Mouse (Mus musculus) left cerebral cortex, adult 2 months (tissue): ENCODE measurements around the gene Rab11b. TPM values are rescaled to one million over a fixed set of nuclear protein-coding genes. Genes with fewer than 3 reads are reported as not detected.
A peak's percentile ranks its signal among the peaks of the same experiment; 100 is the strongest.

Experiments
- DNase-seq, 2 experiments: peaks; one replicate each; pipeline ENCODE4 v3.0.0; 2021 to 2022; ENCODE audit warnings: low spot score in 2 of 2, mixed read lengths in 1 of 2; ENCODE audit errors: extremely low spot score in 1 of 2
- H3K27ac ChIP-seq: fragments of 200-600 bp; 2 replicates; pipeline ENCODE4 v1.8.1; 2022
- H3K4me3 ChIP-seq: fragments of 200-600 bp; 2 replicates; pipeline ENCODE4 v1.8.1; 2022
- CTCF ChIP-seq: fragments of 200-600 bp; IDR thresholded peaks from 2 replicates; pipeline ENCODE4 v1.8.1; 2022; ENCODE audit warnings: antibody characterized with exemption, mild to moderate bottlenecking, moderate library complexity
- intact Hi-C: fragments of 180-260 bp; cut with DNase I; formaldehyde crosslinking; loops from one replicate; pipeline ENCODE4 v1.15.1; 2025
- total RNA-seq, 2 experiments: library from RNA; stranded (reverse); gene quantifications; 2 replicates each; pipeline ENCODE4 v1.2.3; 2021

Gene Rab11b
- total RNA-seq, 2 experiments from 2014 or later, result 345 to 358 TPM

- H3K4me3 ChIP-seq, result no peak overlapping the region
- intact Hi-C loops, result loop anchor here (2.0 kb wide), 1 partner anchor 74 kb away; no protein-coding TSS in a partner anchor
- DNase-seq, result no peak
- TF ChIP-seq CTCF, result peak; percentile 51
- no peak overlapping the region for H3K27ac ChIP-seq
Observed at GRCm38 (mm10) chr17:33729215-33729614, 31.1 kb downstream of the Rab11b start.

DNA sequence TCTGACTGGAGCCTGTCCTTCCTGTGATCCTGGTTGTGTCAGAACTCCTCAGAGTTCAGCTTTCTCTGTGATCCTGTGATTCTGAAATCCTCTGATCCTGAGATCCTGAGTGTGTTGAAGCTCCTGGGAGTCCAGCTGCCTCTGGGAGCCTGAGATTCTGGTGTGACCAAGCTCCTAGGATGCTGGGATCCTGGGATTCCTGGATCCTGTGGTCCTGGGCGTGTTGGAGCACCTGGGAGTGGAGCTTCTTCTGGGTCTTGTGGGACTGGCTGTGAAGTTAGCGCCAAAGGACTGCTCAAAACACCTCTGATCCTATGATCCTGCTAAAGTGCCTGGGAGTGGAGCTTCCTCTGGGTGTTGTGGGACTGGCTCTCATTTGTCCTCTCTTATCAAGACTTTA, 31.9 kb downstream of the Rab11b start:
- H3K27ac ChIP-seq, result no peak overlapping the region

GRCm38 (mm10) chr17:33719736-33720378, 40.5 kb downstream of the Rab11b start:
- intact Hi-C loops, result no loop called here
- DNase-seq, result peak in 1 of 2 experiments; percentile 30
- no peak overlapping the region for H3K27ac ChIP-seq
- H3K4me3 ChIP-seq, result no peak overlapping the region
- no peak for TF ChIP-seq CTCF

More for the DNA sequence above, 31.9 kb downstream of the Rab11b start:
- intact Hi-C loops, result loop anchor here (2.0 kb wide), 1 partner anchor 74 kb away; no protein-coding TSS in a partner anchor
- H3K4me3 ChIP-seq, result no peak overlapping the region
- DNase-seq, result no peak
- TF ChIP-seq CTCF, result no peak

DNA sequence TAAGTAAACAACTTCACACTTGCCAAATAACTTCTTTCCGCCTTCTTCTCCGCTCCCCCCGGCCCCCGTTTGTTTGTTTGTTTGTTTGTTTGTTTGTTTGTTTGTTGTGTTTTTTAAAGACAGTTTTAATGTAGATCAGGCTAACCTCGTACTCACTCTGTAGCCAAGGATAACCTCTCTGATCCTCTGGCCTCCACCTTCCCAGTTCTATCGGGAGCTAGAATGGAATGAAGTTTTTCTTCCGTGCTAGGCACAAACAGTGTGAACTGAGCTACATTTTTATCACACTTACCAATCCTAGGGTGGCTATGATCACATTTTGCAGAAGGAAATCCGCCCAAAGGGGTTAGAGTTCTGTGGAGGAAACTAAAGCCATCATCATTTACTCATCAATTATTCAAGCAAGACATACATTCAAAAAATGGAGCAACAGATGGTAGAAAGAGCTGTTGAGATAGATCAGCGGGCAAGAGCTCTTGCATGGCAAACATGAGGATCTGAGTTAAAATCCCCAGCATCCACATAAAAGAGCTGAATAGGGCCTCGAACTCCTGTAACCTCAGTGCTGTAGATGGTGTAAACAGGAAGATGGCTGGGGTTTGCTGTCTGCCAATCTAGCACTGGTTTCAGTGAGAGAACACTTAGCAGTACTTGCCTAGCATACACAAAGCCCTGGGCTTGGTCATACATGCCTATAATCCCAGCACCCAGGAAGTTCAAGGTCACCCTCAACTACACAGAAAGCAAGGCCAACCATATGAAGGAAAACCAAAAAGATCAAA, 41.2 kb downstream of the Rab11b start:
- no peak for DNase-seq
- Histone ChIP-seq H3K27ac (0 out of 2 replicates have a peak overlapping the region, but pooled peaks have one; percentile 11), H3K4me3 (peak overlapping the region; percentile 54)
- intact Hi-C loops, result no loop called here
- TF ChIP-seq CTCF, result no peak

DNA sequence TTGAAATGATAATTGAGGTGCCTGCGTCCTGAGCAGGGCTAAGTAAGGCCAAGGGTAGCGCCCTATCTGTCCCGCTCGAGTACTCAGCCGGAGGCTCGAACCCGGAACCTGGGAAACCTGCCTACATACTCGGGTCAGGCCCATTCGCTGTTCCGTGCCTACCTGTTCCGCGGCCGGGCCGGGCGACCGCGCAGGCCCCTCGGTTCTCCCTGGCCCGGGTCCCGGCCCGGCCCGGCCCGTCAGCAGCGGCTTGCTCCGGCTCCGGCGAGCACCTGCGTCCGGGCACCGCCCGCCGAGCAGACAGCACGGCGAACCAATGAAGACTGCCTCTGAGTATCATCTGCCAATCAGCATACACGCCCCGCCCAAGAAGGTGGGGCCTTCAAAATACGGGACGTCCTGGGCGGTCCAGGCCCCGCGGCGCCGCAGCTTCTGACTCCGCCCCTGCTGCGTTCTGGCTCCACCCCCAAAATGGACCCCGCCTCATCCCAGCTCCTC, 41.9 kb downstream of the Rab11b start, which contains the start of gene March2:
TSS of gene March2 (minus strand) at position 287 of the 498 bp plus-strand sequence.
- Histone ChIP-seq H3K4me3 (peak within 1 kb of the TSS; percentile 54), H3K27ac (peak within 1 kb of the TSS; percentile 85)
- DNase-seq, result peak; percentile 93 to 96
- no peak for TF ChIP-seq CTCF
- intact Hi-C loops, result no loop called here

DNA sequence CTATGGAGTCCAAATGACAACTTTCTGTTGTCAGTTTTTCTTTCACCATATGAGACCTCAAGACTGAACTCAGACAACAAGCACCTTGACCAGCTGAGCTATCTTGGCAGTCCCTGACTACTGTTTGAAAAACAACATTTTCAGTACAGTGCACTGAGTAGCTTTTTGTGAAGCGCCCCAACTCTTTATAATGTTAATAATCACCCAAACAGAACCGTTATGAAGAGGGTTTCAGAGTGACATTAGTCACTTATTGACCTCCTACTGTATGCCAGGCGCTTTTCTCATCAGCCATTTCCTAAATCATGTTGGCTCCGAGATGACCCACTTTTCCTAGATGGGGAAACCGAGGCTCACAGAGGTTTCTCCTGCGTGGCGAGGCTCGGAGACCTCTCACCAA, 42.3 kb downstream of the Rab11b start:
- Histone ChIP-seq H3K4me3 (peak overlapping the region; percentile 54), H3K27ac (peak overlapping the region; percentile 85)
- DNase-seq, result no peak
- no peak for TF ChIP-seq CTCF
- intact Hi-C loops, result no loop called here

- H3K27ac ChIP-seq, result no peak overlapping the region
- DNase-seq, result no peak
- intact Hi-C loops, result no loop called here
- TF ChIP-seq CTCF, result no peak
- H3K4me3 ChIP-seq, result no peak overlapping the region
Observed at GRCm38 (mm10) chr17:33717246-33717645, 43.1 kb downstream of the Rab11b start.

GRCm38 (mm10) chr17:33714779-33715178, 45.6 kb downstream of the Rab11b start:
- H3K27ac ChIP-seq, result no peak overlapping the region
- no peak for DNase-seq
- TF ChIP-seq CTCF, result no peak
- intact Hi-C loops, result no loop called here
- no peak overlapping the region for H3K4me3 ChIP-seq

GRCm38 (mm10) chr17:33713271-33713670, 47.1 kb downstream of the Rab11b start:
- Histone ChIP-seq H3K4me3 (no peak overlapping the region), H3K27ac (no peak overlapping the region)
- DNase-seq, result no peak
- intact Hi-C loops, result no loop called here
- no peak for TF ChIP-seq CTCF

DNA sequence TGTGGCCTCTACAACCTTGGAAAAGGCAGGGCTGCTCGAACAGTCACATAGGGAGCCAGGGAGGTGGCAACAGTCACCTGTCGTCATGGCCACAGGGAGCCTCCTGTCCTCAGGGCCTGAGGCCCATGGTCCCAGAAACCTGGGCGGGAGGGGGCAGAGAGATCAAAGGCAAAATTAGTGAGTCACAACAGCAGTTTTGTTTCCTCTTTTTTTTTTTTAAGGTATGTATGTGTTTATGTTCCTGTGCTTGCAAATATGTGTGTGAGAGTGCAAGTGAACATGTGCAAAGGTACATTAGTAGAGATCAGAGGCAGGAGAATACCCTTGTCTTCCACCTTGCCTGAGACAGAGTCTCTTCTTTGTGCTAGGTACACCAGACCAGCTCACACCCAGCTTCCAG, 50.5 kb downstream of the Rab11b start:
- Histone ChIP-seq H3K4me3 (no peak overlapping the region), H3K27ac (no peak overlapping the region)
- intact Hi-C loops, result no loop called here
- DNase-seq, result no peak
- no peak for TF ChIP-seq CTCF

DNA sequence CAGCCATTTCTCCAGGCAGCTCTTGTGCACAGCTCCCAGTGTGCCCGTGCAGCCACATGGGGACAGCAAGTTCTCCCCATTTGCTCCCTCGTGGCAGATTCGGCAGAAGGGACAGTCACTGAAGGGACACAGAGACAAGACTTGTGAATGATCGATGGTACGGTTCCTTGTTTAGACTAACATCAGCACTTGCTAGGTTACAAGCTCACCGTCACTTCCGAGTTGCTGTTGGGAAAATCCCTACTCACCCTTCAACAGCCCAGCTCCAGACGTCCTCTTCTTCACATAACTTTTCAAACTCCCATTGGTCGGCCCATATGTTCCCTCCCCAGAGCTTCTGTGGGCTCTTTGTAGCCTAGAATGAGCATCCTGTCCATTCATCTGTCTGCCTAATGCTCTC, 57.2 kb downstream of the Rab11b start:
- intact Hi-C loops, result no loop called here
- DNase-seq, result no peak
- no peak for TF ChIP-seq CTCF
- Histone ChIP-seq H3K4me3 (no peak overlapping the region), H3K27ac (no peak overlapping the region)

GRCm38 (mm10) chr17:33702178-33702577, 58.2 kb downstream of the Rab11b start:
- intact Hi-C loops, result no loop called here
- no peak for TF ChIP-seq CTCF
- DNase-seq, result no peak
- no peak overlapping the region for H3K27ac ChIP-seq
- no peak overlapping the region for H3K4me3 ChIP-seq
